Mouse (Mus musculus) olfactory bulb, adult 2 months (tissue): ENCODE results near the gene Mpzl1.

Experiments used
- CTCF ChIP-seq: fragments of 200-500 bp; IDR thresholded peaks from 2 replicates; pipeline ENCODE4 v1.5.1; 2012; ENCODE audit warnings: low read depth, mild to moderate bottlenecking, low read length, moderate library complexity; ENCODE audit not compliant: insufficient read depth
- POLR2A ChIP-seq: fragments of 200-500 bp; IDR thresholded peaks from 2 replicates; pipeline ENCODE4 v1.6.1; 2012; ENCODE audit warnings: mild to moderate bottlenecking, low read depth, low read length, moderate library complexity; ENCODE audit not compliant: insufficient read depth

- TF ChIP-seq CTCF, result no peak
- TF ChIP-seq POLR2A, result no peak
These were observed 10.8 kb upstream of the Mpzl1 start for GRCm38 (mm10) chr1:165645102-165645501.
